Mouse (Mus musculus) cerebellum, adult 2 months (tissue): Measurements from ENCODE around the gene Anxa2.

Source experiments
- CTCF ChIP-seq: fragments of 200-500 bp; IDR thresholded peaks from 2 replicates; pipeline ENCODE4 v1.5.1; 2011; ENCODE audit warnings: low read depth, mild to moderate bottlenecking, control low read depth, low read length, moderate library complexity, borderline replicate concordance; ENCODE audit not compliant: insufficient read depth
- POLR2A ChIP-seq: fragments of 200-500 bp; IDR thresholded peaks from 2 replicates; pipeline ENCODE4 v1.6.1; 2011; ENCODE audit warnings: low read length, control low read depth, borderline replicate concordance; ENCODE audit not compliant: insufficient read depth

- TF ChIP-seq POLR2A = no peak
- no peak for TF ChIP-seq CTCF
These were observed 22.5 kb downstream of the Anxa2 start for GRCm38 (mm10) chr9:69475873-69476272.
